Mouse (Mus musculus): ENCODE data around the gene Wdr47. TPM values are rescaled to one million over a fixed set of nuclear protein-coding genes. Genes with fewer than 3 reads are reported as not detected.
A peak's percentile ranks its signal among the peaks of the same experiment; 100 is the strongest.
"Not testable (repeated sequence)": the region's sequence is repeated elsewhere in the genome, so short reads cannot be mapped to it uniquely, and the experiment has no call there.

The Wdr47 gene
- 91.5 and 96.5 TPM in 2 replicates for polyA plus RNA-seq (2015; fragmentation: Nextera tagmentation; extraction: Ambion mirVana)

GRCm38 (mm10) chr3:108590786-108591529 lies at the start of gene Wdr47:
Gene Wdr47, plus strand, starts transcription at chr3:108591279.
- Histone ChIP-seq H3K27me3 (no peaks in the 10 kb centered on the region), H3K4me1 (replicated peaks) (peaks cover 13% of the 10 kb centered on the region), H3K4me3 (peak within 1 kb of the TSS; percentile 96), H3K36me3 (0 out of 2 replicates have a peak, but pooled peaks cover 4% of the 10 kb centered on the region), H3K27ac (peak within 1 kb of the TSS; percentile 97), H3K9me3 (no peaks in the 10 kb centered on the region), H3K4me2 (peak within 1 kb of the TSS; percentile 69), H3K9ac (peak within 1 kb of the TSS; percentile 96)
- peak; percentile 98 for ATAC-seq (ENCODE audit: low FRiP score)
- 6% methylated on average over 42 of the region's 44 CpGs for WGBS

- H3K27me3 ChIP-seq: 0 out of 2 replicates have a peak, but pooled peaks cover 3% of the 10 kb centered on the region
- peaks cover 6% of the 10 kb centered on the region; the same call in 1 of the 2 replicates for H3K4me1 ChIP-seq (replicated peaks)
- H3K27ac ChIP-seq: no peak overlapping the region
- WGBS: 88% methylated on average over 11 of the region's 11 CpGs
- no peaks in the 10 kb centered on the region for H3K36me3 ChIP-seq
- no peak overlapping the region for H3K9ac ChIP-seq
- H3K4me2 ChIP-seq: no peak overlapping the region
- H3K9me3 ChIP-seq: no peaks in the 10 kb centered on the region
- no peak overlapping the region for H3K4me3 ChIP-seq
- no peak for ATAC-seq (ENCODE audit: low FRiP score)
These were observed 48.8 kb upstream of the Wdr47 start for GRCm38 (mm10) chr3:108542299-108542698.

GRCm38 (mm10) chr3:108554111-108554561 lies 36.9 kb upstream of the Wdr47 start:
- Histone ChIP-seq H3K27ac (peak overlapping the region; percentile 96), H3K4me3 (peak overlapping the region; percentile 83), H3K36me3 (peaks cover 24% of the 10 kb centered on the region), H3K4me2 (peak overlapping the region; percentile 76), H3K9ac (peak overlapping the region; percentile 98), H3K27me3 (no peaks in the 10 kb centered on the region), H3K9me3 (no peaks in the 10 kb centered on the region), H3K4me1 (replicated peaks) (peaks cover 8% of the 10 kb centered on the region)
- ATAC-seq (ENCODE audit: low FRiP score): peak; percentile 82
- 0% methylated on average over 37 of the region's 42 CpGs for WGBS

- Histone ChIP-seq H3K9ac (peak overlapping the region; percentile 98), H3K4me2 (peak overlapping the region; percentile 76), H3K27me3 (no peaks in the 10 kb centered on the region), H3K4me1 (replicated peaks) (peaks cover 8% of the 10 kb centered on the region), H3K4me3 (peak overlapping the region; percentile 83), H3K9me3 (no peaks in the 10 kb centered on the region), H3K27ac (peak overlapping the region; percentile 96), H3K36me3 (peaks cover 29% of the 10 kb centered on the region)
- peak; percentile 96 for ATAC-seq (ENCODE audit: low FRiP score)
- WGBS: 19% methylated on average over 20 of the region's 22 CpGs
These were observed 36.3 kb upstream of the Wdr47 start for GRCm38 (mm10) chr3:108554587-108555312.

GRCm38 (mm10) chr3:108557888-108558287 lies 33.2 kb upstream of the Wdr47 start:
- Histone ChIP-seq H3K4me2 (no peak overlapping the region), H3K27me3 (no peaks in the 10 kb centered on the region), H3K4me1 (replicated peaks) (peaks cover 23% of the 10 kb centered on the region), H3K9me3 (no peaks in the 10 kb centered on the region), H3K36me3 (peaks cover 38% of the 10 kb centered on the region), H3K27ac (no peak overlapping the region), H3K4me3 (no peak overlapping the region), H3K9ac (no peak overlapping the region)
- WGBS: 96% methylated on average over 4 of the region's 4 CpGs
- no peak for ATAC-seq (ENCODE audit: low FRiP score)

- H3K9me3 ChIP-seq: no peaks in the 10 kb centered on the region
- peak within 1 kb of the TSS; percentile 95 for H3K27ac ChIP-seq
- peaks cover 29% of the 10 kb centered on the region for H3K36me3 ChIP-seq
- ATAC-seq (ENCODE audit: low FRiP score): peak; percentile 98
- peak within 1 kb of the TSS; percentile 66 for H3K4me2 ChIP-seq
- H3K9ac ChIP-seq: peak within 1 kb of the TSS; percentile 85
- no peaks in the 10 kb centered on the region for H3K27me3 ChIP-seq
- H3K4me1 ChIP-seq (replicated peaks): peaks cover 21% of the 10 kb centered on the region
- peak within 1 kb of the TSS; percentile 83 for H3K4me3 ChIP-seq
- under 1% methylated on average over 44 of the region's 45 CpGs for WGBS
These were observed 28.8 kb upstream of the Wdr47 start, which contains the start of gene Tmem167b for GRCm38 (mm10) chr3:108562133-108562730. Gene Tmem167b, minus strand, starts transcription at chr3:108562466.

- Histone ChIP-seq H3K9me3 (no peaks in the 10 kb centered on the region), H3K9ac (peak overlapping the region; percentile 53), H3K27me3 (no peaks in the 10 kb centered on the region), H3K36me3 (peaks cover 27% of the 10 kb centered on the region), H3K4me2 (peak overlapping the region; percentile 66), H3K4me3 (peak overlapping the region; percentile 83), H3K27ac (peak overlapping the region; percentile 95), H3K4me1 (replicated peaks) (peaks cover 21% of the 10 kb centered on the region)
- peak; percentile 78 for ATAC-seq (ENCODE audit: low FRiP score)
- WGBS: 18% methylated on average over 15 of the region's 15 CpGs
These were observed 28.3 kb upstream of the Wdr47 start for GRCm38 (mm10) chr3:108562777-108563271.

GRCm38 (mm10) chr3:108563309-108563708 lies 27.8 kb upstream of the Wdr47 start:
- Histone ChIP-seq H3K4me1 (replicated peaks) (peaks cover 21% of the 10 kb centered on the region), H3K9me3 (no peaks in the 10 kb centered on the region), H3K27ac (peak overlapping the region; percentile 95), H3K27me3 (no peaks in the 10 kb centered on the region), H3K36me3 (peaks cover 22% of the 10 kb centered on the region), H3K9ac (peak overlapping the region; percentile 53), H3K4me3 (peak overlapping the region; percentile 83), H3K4me2 (peak overlapping the region; percentile 66)
- WGBS: 15% methylated on average over 4 of the region's 4 CpGs
- ATAC-seq (ENCODE audit: low FRiP score): peak; percentile 3; the same call in 1 of the 2 replicates

- H3K36me3 ChIP-seq: no peaks in the 10 kb centered on the region
- no peaks in the 10 kb centered on the region for H3K9me3 ChIP-seq
- H3K4me2 ChIP-seq: no peak overlapping the region
- no peak overlapping the region for H3K4me3 ChIP-seq
- 13% methylated on average over 15 of the region's 15 CpGs for WGBS
- H3K27me3 ChIP-seq: no peaks in the 10 kb centered on the region
- H3K27ac ChIP-seq: peak overlapping the region; percentile 72
- ATAC-seq (ENCODE audit: low FRiP score): no peak
- H3K9ac ChIP-seq: no peak overlapping the region
- H3K4me1 ChIP-seq (replicated peaks): peaks cover 20% of the 10 kb centered on the region
These were observed 22.8 kb upstream of the Wdr47 start for GRCm38 (mm10) chr3:108567990-108568877.

- Histone ChIP-seq H3K4me1 (replicated peaks) (peaks cover 25% of the 10 kb centered on the region), H3K27ac (peak overlapping the region; percentile 12; the same call in 1 of the 2 replicates)
- not testable (repeated sequence) for H3K4me2 ChIP-seq; H3K4me3 ChIP-seq; ATAC-seq (ENCODE audit: low FRiP score); H3K9ac ChIP-seq; H3K9me3 ChIP-seq; H3K27me3 ChIP-seq; H3K36me3 ChIP-seq
- WGBS: 59% methylated on average over 3 of the region's 3 CpGs
These were observed 21.4 kb upstream of the Wdr47 start for GRCm38 (mm10) chr3:108569636-108570035.

- H3K27me3 ChIP-seq: no peaks in the 10 kb centered on the region
- 90% methylated on average over 14 of the region's 14 CpGs for WGBS
- peak overlapping the region; percentile 66 for H3K27ac ChIP-seq
- H3K4me2 ChIP-seq: peak overlapping the region; percentile 73; the same call in 1 of the 2 replicates
- H3K4me1 ChIP-seq (replicated peaks): peaks cover 33% of the 10 kb centered on the region
- no peaks in the 10 kb centered on the region for H3K36me3 ChIP-seq
- H3K4me3 ChIP-seq: no peak overlapping the region
- H3K9ac ChIP-seq: no peak overlapping the region
- ATAC-seq (ENCODE audit: low FRiP score): no peak
- H3K9me3 ChIP-seq: no peaks in the 10 kb centered on the region
These were observed 20.3 kb upstream of the Wdr47 start for GRCm38 (mm10) chr3:108570813-108571212.

All from hindbrain, embryonic 13.5 days (tissue).